20 mouse cellular contexts compared by ENCODE assay signal in the genomic region with DNA sequence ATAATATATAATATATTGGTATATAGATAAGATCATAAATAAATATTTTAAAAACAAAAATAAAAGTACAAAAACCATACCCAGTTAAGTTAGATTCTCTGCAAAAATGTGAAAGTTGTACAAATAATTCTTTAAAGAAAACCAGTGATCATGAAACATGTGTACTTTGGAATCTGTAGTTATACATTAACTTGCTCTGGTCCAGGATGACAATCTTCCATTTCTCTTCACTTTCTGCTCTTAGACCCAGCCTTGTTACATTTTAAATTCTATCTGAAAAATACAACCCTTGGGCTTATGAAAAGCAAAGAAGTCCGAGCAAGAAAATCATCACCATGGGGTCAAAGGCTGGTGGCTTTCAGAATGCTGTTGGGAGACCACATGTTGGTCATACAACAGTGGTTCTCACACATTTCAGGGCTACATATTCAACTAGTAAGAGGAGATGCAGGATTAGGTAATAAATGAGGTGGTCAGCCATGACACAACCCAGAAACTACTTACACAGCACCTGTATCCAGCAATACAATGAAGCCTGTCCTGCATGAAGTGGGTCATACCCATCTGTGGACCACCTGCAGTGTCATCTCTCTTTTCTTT.
DNase-seq lines count a peak whose midpoint lies in the region; ATAC-seq lines count a peak whose summit lies in the region.
"Had no signal": no experiment of that assay in that cellular context is flagged by ENCODE, and none has a peak within 500 bp of the region (broad histone marks: within the 10 kb centered on the region; RNA-seq: fewer than 3 reads in every experiment).

No protein-coding gene starts in this region.

- H3K36me3 ChIP-seq in midbrain, embryonic 10.5 days, result no peaks in the 10 kb centered on the region
- H3K36me3 ChIP-seq in midbrain, embryonic 15.5 days (replicated peaks), result no peaks in the 10 kb centered on the region
- no peaks in the 10 kb centered on the region for H3K36me3 ChIP-seq in stomach, embryonic 15.5 days
- H3K36me3 ChIP-seq: embryonic facial prominence, embryonic 13.5 days; G1E; heart, embryonic 12.5 days; hindbrain, embryonic 12.5 days; midbrain, embryonic 12.5 days had no signal

- H3K27ac ChIP-seq in midbrain, embryonic 10.5 days (replicated peaks), result 0 out of 2 replicates have a peak overlapping the region, but pooled peaks have one; percentile 17
- no peak overlapping the region for H3K27ac ChIP-seq in midbrain, embryonic 15.5 days
- peak overlapping the region; percentile 73; the same call in 1 of the 2 replicates for H3K27ac ChIP-seq in stomach, embryonic 15.5 days
- H3K27ac ChIP-seq: embryonic facial prominence, embryonic 13.5 days; hindbrain, embryonic 12.5 days; layer of hippocampus, adult 2 months; midbrain, embryonic 12.5 days had no signal

- DNase-seq in midbrain, embryonic 10.5 days (ENCODE audit: low spot score), result no peak
- peak; percentile 56 to 61 for DNase-seq in kidney, adult 8-10 months
- DNase-seq in large intestine, adult 2 months (ENCODE audit: low read depth, low spot score), result peak; percentile 42
- no peak for DNase-seq in layer of hippocampus, adult 11-12 months (ENCODE audit: low spot score)
- DNase-seq in thymus, postnatal 36 days, result no peak
- no peak for DNase-seq in layer of hippocampus, adult 9-11 months
- DNase-seq: cerebellum, adult 11 months; gastrocnemius, postnatal 25 days; lung, adult 2 months; lung, postnatal 4 days; right cerebral cortex, adult 18-20 months had no signal

- H3K4me1 ChIP-seq in midbrain, embryonic 10.5 days, result peaks cover 20% of the 10 kb centered on the region
- no peaks in the 10 kb centered on the region for H3K4me1 ChIP-seq in midbrain, embryonic 15.5 days
- no peaks in the 10 kb centered on the region for H3K4me1 ChIP-seq in stomach, embryonic 15.5 days
- H3K4me1 ChIP-seq: embryonic facial prominence, embryonic 13.5 days had no signal

- 87% methylated on average over 1 of the region's 1 CpGs for whole genome bisulfite sequencing in midbrain, embryonic 10.5 days
- 74% methylated on average over 1 of the region's 1 CpGs for WGBS in midbrain, embryonic 15.5 days
- 27% methylated on average over 1 of the region's 1 CpGs for WGBS in large intestine, adult 2 months
- 53% methylated on average over 1 of the region's 1 CpGs for WGBS in stomach, embryonic 15.5 days

- peaks cover 11% of the 10 kb centered on the region for H3K27me3 ChIP-seq in midbrain, embryonic 10.5 days (ENCODE audit: low read depth, poor library complexity, severe bottlenecking)
- H3K27me3 ChIP-seq in midbrain, embryonic 15.5 days (replicated peaks), result peaks cover 6% of the 10 kb centered on the region; the same call in 1 of the 2 replicates
- no peaks in the 10 kb centered on the region for H3K27me3 ChIP-seq in stomach, embryonic 15.5 days (replicated peaks)
- H3K27me3 ChIP-seq: heart, embryonic 12.5 days had no signal

- H3K4me3 ChIP-seq in midbrain, embryonic 10.5 days, result no peak overlapping the region
- H3K4me3 ChIP-seq in midbrain, embryonic 15.5 days, result no peak overlapping the region
- no peak overlapping the region for H3K4me3 ChIP-seq in stomach, embryonic 15.5 days (replicated peaks)
- H3K4me3 ChIP-seq: embryonic facial prominence, embryonic 13.5 days; heart, embryonic 12.5 days; hindbrain, embryonic 12.5 days; layer of hippocampus, adult 2 months; midbrain, embryonic 12.5 days; myocyte had no signal

- H3K4me2 ChIP-seq in midbrain, embryonic 15.5 days, result no peak overlapping the region
- no peak overlapping the region for H3K4me2 ChIP-seq in stomach, embryonic 15.5 days
- H3K4me2 ChIP-seq: embryonic facial prominence, embryonic 13.5 days; hindbrain, embryonic 12.5 days; midbrain, embryonic 12.5 days had no signal

- ATAC-seq in midbrain, embryonic 15.5 days (replicated peaks), result no peak
- no peak for ATAC-seq in stomach, embryonic 15.5 days (ENCODE audit: insufficient read depth, low FRiP score, low read depth)

- H3K9ac ChIP-seq in midbrain, embryonic 15.5 days, result no peak overlapping the region
- no peak overlapping the region for H3K9ac ChIP-seq in stomach, embryonic 15.5 days
- H3K9ac ChIP-seq: embryonic facial prominence, embryonic 13.5 days; heart, embryonic 12.5 days; hindbrain, embryonic 12.5 days; midbrain, embryonic 12.5 days had no signal

- H3K9me3 ChIP-seq in midbrain, embryonic 10.5 days (replicated peaks), result no peaks in the 10 kb centered on the region
- no peaks in the 10 kb centered on the region for H3K9me3 ChIP-seq in midbrain, embryonic 15.5 days
- H3K9me3 ChIP-seq in stomach, embryonic 15.5 days, result no peaks in the 10 kb centered on the region
- H3K9me3 ChIP-seq: embryonic facial prominence, embryonic 13.5 days; G1E; heart, embryonic 12.5 days; hindbrain, embryonic 12.5 days; midbrain, embryonic 12.5 days had no signal

Comparison
In these comparisons a context has a peak if more than half of its experiments do, and no peak if none do; other contexts are left out.
1. DNase-seq: peak in kidney, adult 8-10 months (2 of 2) and large intestine, adult 2 months (single experiment); none in midbrain, embryonic 10.5 days (single experiment), layer of hippocampus, adult 11-12 months (single experiment), thymus, postnatal 36 days (0 of 2) and layer of hippocampus, adult 9-11 months (single experiment).